Mouse (Mus musculus): ENCODE data around the gene Zfp523. TPM values are rescaled to one million over a fixed set of nuclear protein-coding genes. Genes with fewer than 3 reads are reported as not detected.

Zfp523 gene
- polyA plus RNA-seq (2012; rRNA removed), result 69.0 and 75.8 TPM in 2 replicates

DNA sequence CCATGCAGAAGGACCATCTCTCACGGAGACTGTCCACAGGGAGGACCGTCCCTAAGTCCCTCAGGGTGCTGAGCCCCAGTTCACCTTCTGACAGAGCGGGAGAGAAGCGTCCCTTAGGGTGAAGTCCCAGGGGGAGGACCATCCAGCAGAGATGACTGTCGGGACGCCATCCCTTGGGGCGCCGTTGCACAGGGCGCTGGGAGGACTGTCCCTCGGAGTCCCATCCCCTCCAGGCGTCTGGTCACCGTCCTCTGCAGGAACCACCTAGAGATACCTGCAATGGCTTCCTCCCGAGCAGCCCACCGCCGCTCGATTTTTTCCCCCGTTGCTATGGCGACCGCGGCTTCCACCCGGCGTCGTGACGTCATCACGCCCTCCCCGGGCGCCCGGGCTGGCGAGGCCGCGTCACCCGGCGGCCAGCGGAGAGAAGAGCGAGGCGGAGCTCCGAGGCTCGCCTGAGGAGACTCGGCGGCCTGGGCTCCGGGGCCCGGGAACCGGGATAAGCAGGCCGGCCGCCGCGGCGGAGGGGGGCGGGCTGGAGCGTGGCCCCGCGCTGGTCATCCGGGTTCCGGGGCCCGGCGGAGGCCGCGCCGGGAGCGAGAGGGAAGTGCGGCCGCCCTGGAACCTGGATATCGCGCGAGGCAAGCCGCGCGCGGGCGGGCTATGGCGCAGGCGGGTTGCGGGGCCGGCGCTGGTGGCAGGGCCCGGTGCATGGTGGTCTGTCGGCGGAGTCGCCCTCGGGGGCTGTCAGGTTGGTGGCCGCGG is at the start of gene Zfp523:
Zfp523 (plus strand) TSS at position 355 of the 765 bp plus-strand sequence.
- TF ChIP-seq POLR2A (IDR thresholded peaks at IDR 0.05; ENCODE audit: borderline replicate concordance, extremely low read depth, low read depth, low read length) (0 out of 2 replicates have a peak, but pooled peaks have one; percentile 31), CTCF (IDR thresholded peaks at IDR 0.05; ENCODE audit: insufficient read depth, low read length) (no peak)
- peak; percentile 87 for DNase-seq
- Histone ChIP-seq H3K4me1 (ENCODE audit: control insufficient read depth, insufficient read depth, low read length) (peaks cover 5% of the 10 kb centered on the region), H3K4me3 (replicated peaks; ENCODE audit: extremely low read depth, low read depth, low read length) (peak within 1 kb of the TSS; percentile 64)
- under 1% methylated on average over 80 of the region's 82 CpGs for WGBS

DNA sequence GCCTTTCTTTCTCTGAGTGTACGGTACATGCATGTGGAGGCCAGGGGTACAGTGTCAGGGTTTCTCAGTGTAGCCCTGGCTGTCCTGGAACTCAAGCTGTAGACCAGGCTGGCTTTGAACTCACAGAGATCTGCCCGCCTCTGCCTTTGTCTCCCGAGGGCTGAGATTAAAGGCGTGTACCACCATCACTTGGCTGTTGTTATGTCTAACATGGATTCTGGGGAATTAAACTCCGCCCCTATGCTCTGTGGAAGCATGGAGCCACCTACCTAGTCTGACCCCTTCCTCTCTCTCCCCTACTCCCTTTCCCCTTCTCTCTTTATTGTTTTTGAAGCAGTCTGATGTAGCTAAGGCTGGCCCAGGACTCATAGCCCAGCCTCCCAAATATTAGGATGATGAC is 47.1 kb upstream of the Zfp523 start:
- no peak for TF ChIP-seq POLR2A (IDR thresholded peaks at IDR 0.05; ENCODE audit: borderline replicate concordance, extremely low read depth, low read depth, low read length)
- no peak for TF ChIP-seq CTCF (IDR thresholded peaks at IDR 0.05; ENCODE audit: insufficient read depth, low read length)
- no peak for DNase-seq
- WGBS, result 88% methylated on average over 5 of the region's 5 CpGs
- H3K4me1 ChIP-seq (ENCODE audit: control insufficient read depth, insufficient read depth, low read length), result no peaks in the 10 kb centered on the region
- no peak overlapping the region for H3K4me3 ChIP-seq (replicated peaks; ENCODE audit: extremely low read depth, low read depth, low read length)

DNA sequence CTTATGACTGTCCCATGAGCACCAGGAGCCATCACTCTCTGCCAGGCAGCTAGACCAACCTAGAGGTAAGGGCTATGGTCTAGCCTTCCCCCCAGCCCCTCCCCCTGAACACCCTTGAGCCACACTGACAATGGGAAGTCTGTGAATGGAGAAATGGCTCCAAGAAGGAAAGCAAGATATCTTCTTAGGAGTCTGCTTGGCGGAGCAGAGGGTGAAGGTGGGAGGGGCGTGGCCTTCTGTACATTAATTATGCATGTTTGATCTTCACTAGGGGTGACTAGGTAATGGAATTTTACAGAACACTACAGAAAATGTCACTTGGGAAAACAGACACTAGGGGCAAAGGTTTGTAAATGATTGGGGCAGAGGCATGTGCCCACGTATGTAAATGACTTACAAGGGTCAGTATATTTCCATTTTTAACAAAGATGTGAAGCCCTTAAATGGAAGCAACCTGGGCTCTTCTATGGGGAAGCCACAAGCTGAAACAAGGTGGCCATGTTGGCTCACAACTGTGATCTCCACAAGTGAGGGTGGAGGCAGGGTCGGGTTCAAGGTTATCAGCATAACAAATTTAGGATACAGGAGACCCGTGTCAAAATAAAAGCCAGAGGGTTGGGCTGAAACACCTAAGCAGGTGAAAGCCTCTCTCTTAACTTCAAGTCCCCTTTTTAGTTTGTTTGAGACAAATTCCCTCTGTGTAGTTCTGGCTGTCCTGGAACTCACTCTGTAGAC is 46.4 kb upstream of the Zfp523 start:
- TF ChIP-seq POLR2A (IDR thresholded peaks at IDR 0.05; ENCODE audit: borderline replicate concordance, extremely low read depth, low read depth, low read length), result no peak
- TF ChIP-seq CTCF (IDR thresholded peaks at IDR 0.05; ENCODE audit: insufficient read depth, low read length), result no peak
- WGBS, result 63% methylated on average over 5 of the region's 5 CpGs
- H3K4me1 ChIP-seq (ENCODE audit: control insufficient read depth, insufficient read depth, low read length), result no peaks in the 10 kb centered on the region
- no peak for DNase-seq
- H3K4me3 ChIP-seq (replicated peaks; ENCODE audit: extremely low read depth, low read depth, low read length), result no peak overlapping the region

DNA sequence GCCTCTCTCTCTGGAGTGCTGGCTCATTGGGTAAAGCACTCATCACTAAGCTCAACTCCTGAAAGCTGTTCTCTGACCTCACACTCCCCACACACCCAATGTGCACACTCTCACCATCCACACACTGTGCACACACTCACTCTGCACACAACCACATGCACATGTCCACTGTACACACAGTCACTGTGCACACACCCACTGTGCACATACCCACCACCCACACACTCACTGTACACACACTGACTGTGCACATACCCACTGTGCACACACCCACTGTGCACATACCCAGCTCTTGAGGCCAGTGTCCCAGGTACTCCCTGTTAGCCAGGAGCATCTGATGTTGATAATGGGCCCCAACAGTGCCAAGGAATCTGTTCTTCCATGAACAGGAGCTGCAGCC is 45.8 kb upstream of the Zfp523 start:
- no peak for DNase-seq

DNA sequence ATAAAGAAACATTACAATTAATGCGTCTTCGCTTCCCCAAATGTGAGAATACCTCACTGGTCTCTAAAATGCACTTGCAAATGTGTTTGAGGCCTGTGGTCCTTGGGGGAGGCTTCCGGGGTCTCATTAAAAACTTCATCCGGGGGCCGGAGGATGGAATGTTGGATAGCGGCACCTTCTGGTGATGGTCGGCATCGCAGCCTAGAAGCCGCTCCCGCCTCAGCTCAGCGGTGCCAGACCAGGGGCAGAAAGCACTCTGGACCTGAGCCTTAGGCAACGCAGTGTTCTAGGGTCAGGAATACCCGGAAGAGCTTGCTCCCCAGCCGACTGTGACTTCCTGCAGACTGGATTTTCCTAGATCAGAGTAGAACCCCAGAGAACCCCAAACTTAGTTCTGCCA is 43.7 kb upstream of the Zfp523 start:
- Histone ChIP-seq H3K4me1 (ENCODE audit: control insufficient read depth, insufficient read depth, low read length) (no peaks in the 10 kb centered on the region), H3K4me3 (replicated peaks; ENCODE audit: extremely low read depth, low read depth, low read length) (no peak overlapping the region)
- 5% methylated on average over 14 of the region's 14 CpGs for WGBS
- peak; percentile 60 for DNase-seq
- TF ChIP-seq POLR2A (IDR thresholded peaks at IDR 0.05; ENCODE audit: borderline replicate concordance, extremely low read depth, low read depth, low read length) (no peak), CTCF (IDR thresholded peaks at IDR 0.05; ENCODE audit: insufficient read depth, low read length) (peak; percentile 64)

More for the DNA sequence above, 45.8 kb upstream of the Zfp523 start:
- Histone ChIP-seq H3K4me1 (ENCODE audit: control insufficient read depth, insufficient read depth, low read length) (no peaks in the 10 kb centered on the region), H3K4me3 (replicated peaks; ENCODE audit: extremely low read depth, low read depth, low read length) (no peak overlapping the region)
- no peak for TF ChIP-seq POLR2A (IDR thresholded peaks at IDR 0.05; ENCODE audit: borderline replicate concordance, extremely low read depth, low read depth, low read length)
- no peak for TF ChIP-seq CTCF (IDR thresholded peaks at IDR 0.05; ENCODE audit: insufficient read depth, low read length)

DNA sequence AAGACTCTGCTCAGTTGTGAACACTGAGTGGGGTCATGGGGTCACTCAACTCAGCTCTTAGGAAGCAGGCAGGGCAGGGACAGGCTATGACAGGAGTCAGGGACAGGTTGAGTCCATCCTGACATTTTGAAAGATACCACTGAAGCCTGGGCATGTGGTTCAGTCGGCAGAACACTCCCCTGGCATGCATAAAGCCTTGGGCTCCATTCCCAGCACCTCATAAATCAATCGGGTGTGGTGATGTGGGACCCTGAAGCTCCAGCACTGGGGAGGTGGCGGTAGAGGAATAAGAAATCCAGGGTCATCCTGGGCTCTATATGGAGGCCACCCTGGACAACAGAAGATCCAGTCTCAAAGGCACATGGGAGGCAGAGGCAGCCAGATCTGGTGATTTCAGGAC is 41.4 kb upstream of the Zfp523 start:
- no peak for DNase-seq
- WGBS, result 69% methylated on average over 3 of the region's 3 CpGs
- TF ChIP-seq POLR2A (IDR thresholded peaks at IDR 0.05; ENCODE audit: borderline replicate concordance, extremely low read depth, low read depth, low read length) (no peak), CTCF (IDR thresholded peaks at IDR 0.05; ENCODE audit: insufficient read depth, low read length) (no peak)

DNA sequence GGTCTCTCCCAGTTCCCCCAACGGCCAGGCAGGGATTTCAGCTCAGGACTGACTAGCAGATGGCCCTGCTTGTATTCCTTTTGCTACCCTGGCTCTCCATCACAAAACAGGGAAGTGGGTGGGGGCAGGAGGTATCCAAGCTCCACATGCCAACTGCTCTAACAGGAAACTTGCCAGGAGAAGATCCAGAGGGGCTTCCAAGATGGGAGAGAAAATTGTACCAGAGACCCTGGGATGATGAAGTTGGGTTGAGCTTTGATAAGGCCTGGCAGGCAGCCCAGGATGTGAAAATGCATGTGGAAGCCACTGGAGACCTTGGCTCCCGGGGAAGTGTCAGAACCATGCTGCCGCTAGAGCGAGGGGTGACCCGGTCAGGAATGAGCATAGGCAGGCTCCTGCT is 40.7 kb upstream of the Zfp523 start:
- 25% methylated on average over 5 of the region's 5 CpGs for WGBS
- Histone ChIP-seq H3K4me1 (ENCODE audit: control insufficient read depth, insufficient read depth, low read length) (no peaks in the 10 kb centered on the region), H3K4me3 (replicated peaks; ENCODE audit: extremely low read depth, low read depth, low read length) (no peak overlapping the region)
- DNase-seq, result no peak
- TF ChIP-seq CTCF (IDR thresholded peaks at IDR 0.05; ENCODE audit: insufficient read depth, low read length) (no peak), POLR2A (IDR thresholded peaks at IDR 0.05; ENCODE audit: borderline replicate concordance, extremely low read depth, low read depth, low read length) (no peak)

More for the DNA sequence above, 41.4 kb upstream of the Zfp523 start:
- no peak overlapping the region for H3K4me3 ChIP-seq (replicated peaks; ENCODE audit: extremely low read depth, low read depth, low read length)
- no peaks in the 10 kb centered on the region for H3K4me1 ChIP-seq (ENCODE audit: control insufficient read depth, insufficient read depth, low read length)

DNA sequence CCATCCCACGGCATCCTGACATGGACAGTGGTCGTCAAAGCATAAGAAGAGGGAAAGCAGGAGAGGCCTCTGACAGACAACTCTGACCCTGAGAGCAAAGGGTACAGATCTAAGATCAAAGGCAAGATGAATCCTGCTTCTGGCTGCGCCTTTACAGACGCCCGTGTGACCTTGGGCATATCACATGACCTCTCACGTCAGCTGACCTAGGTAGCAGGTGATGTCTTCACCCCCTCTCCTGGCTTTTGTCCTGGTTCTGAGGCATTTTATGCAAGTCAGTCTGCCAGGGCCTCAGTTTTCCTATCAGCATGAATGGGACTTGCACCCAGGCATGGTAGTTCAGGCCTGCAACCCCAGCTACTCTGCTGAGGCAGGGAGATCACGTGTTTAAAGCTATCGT is 38.9 kb upstream of the Zfp523 start:
- no peaks in the 10 kb centered on the region; the same call in none of the 2 replicates for H3K4me1 ChIP-seq (ENCODE audit: control insufficient read depth, insufficient read depth, low read length)
- no peak overlapping the region for H3K4me3 ChIP-seq (replicated peaks; ENCODE audit: extremely low read depth, low read depth, low read length)
- TF ChIP-seq POLR2A (IDR thresholded peaks at IDR 0.05; ENCODE audit: borderline replicate concordance, extremely low read depth, low read depth, low read length) (no peak), CTCF (IDR thresholded peaks at IDR 0.05; ENCODE audit: insufficient read depth, low read length) (no peak)
- 84% methylated on average over 8 of the region's 8 CpGs for WGBS
- DNase-seq, result no peak

DNA sequence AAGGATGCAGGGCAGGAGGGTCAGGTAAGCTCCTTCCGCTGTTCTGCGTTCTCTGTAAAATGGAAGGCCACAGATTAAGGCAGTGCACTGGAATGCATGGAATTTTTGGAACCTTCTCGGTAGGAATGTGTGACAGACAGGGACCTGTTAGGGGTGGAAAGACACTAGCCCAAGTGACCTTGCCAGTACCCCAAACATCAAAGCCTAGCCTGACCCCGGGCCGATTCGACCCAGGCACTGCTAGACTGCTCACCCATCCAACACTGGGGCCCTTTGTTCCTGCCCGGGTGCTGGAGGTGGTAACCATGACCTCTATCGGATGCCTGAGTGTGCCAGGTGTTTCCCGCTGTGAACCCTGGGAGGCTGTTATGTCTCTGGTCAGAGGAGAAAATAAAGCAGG is 38.2 kb upstream of the Zfp523 start:
- no peak for TF ChIP-seq CTCF (IDR thresholded peaks at IDR 0.05; ENCODE audit: insufficient read depth, low read length)
- TF ChIP-seq POLR2A (IDR thresholded peaks at IDR 0.05; ENCODE audit: borderline replicate concordance, extremely low read depth, low read depth, low read length), result no peak
- Histone ChIP-seq H3K4me1 (ENCODE audit: control insufficient read depth, insufficient read depth, low read length) (no peaks in the 10 kb centered on the region; the same call in none of the 2 replicates), H3K4me3 (replicated peaks; ENCODE audit: extremely low read depth, low read depth, low read length) (no peak overlapping the region)
- DNase-seq, result no peak
- 62% methylated on average over 9 of the region's 9 CpGs for WGBS
